Mouse (Mus musculus) ES-E14 (cell line): ENCODE data around the gene Col4a4. TPM values are rescaled to one million over a fixed set of nuclear protein-coding genes. Genes with fewer than 3 reads are reported as not detected.
A peak's percentile ranks its signal among the peaks of the same experiment; 100 is the strongest.

Experiments
- DNase-seq: peaks from one replicate; pipeline ENCODE4 v3.0.0-alpha.2; 2013; ENCODE audit warnings: low read depth, low spot score
- H3K27ac ChIP-seq: 2 replicates; pipeline ENCODE4 v1.5.1; 2012; ENCODE audit warnings: low read depth, mild to moderate bottlenecking, low read length, moderate library complexity, mixed read lengths; ENCODE audit not compliant: poor library complexity, insufficient read depth, severe bottlenecking
- H3K36me3 ChIP-seq: 2 replicates; pipeline ENCODE4 v1.6.1; 2012; ENCODE audit warnings: mild to moderate bottlenecking, low read length, moderate library complexity, mixed read lengths; ENCODE audit not compliant: control insufficient read depth, poor library complexity, insufficient read depth, severe bottlenecking
- H3K4me1 ChIP-seq, 2 experiments: fragments of 150-350 bp in 1 of 2; sonication (generic) in 1 of 2; 2 replicates each; pipeline ENCODE4 v1.6.1; 2012; ENCODE audit warnings: low read length in 2 of 2, mild to moderate bottlenecking in 1 of 2, mixed read lengths in 1 of 2; ENCODE audit not compliant: control insufficient read depth in 2 of 2, insufficient read depth in 2 of 2, poor library complexity in 1 of 2
- H3K4me3 ChIP-seq, 2 experiments: fragments of 150-350 bp in 1 of 2; sonication (generic) in 1 of 2; 2 replicates each; pipeline ENCODE4 v1.5.1; 2012; ENCODE audit warnings: low read length in 2 of 2, low read depth in 1 of 2, mild to moderate bottlenecking in 1 of 2, mixed read lengths in 1 of 2; ENCODE audit not compliant: insufficient read depth in 1 of 2, poor library complexity in 1 of 2, severe bottlenecking in 1 of 2
- H3K9ac ChIP-seq: 2 replicates; pipeline ENCODE4 v1.6.1; 2012; ENCODE audit warnings: low read depth, mild to moderate bottlenecking, low read length, mixed read lengths; ENCODE audit not compliant: poor library complexity, insufficient read depth, severe bottlenecking
- H3K9me3 ChIP-seq: fragments of 150-350 bp; sonication (generic); 2 replicates; pipeline ENCODE4 v1.6.1; 2012; ENCODE audit warnings: low read depth, mild to moderate bottlenecking, low read length; ENCODE audit not compliant: control insufficient read depth, insufficient read depth
- CHD2 ChIP-seq: IDR thresholded peaks from 2 replicates; pipeline ENCODE4 v1.6.1; 2014; ENCODE audit warnings: mild to moderate bottlenecking, low read depth, low read length, inconsistent platforms
- HCFC1 ChIP-seq: IDR thresholded peaks from 2 replicates; pipeline ENCODE4 v1.6.1; 2012; ENCODE audit warnings: low read length, inconsistent platforms, borderline replicate concordance; ENCODE audit not compliant: insufficient read depth
- MAFK ChIP-seq: IDR thresholded peaks from 2 replicates; pipeline ENCODE4 v1.6.1; 2014; ENCODE audit warnings: mild to moderate bottlenecking, low read depth, low read length, inconsistent platforms; ENCODE audit not compliant: insufficient read depth
- ZC3H11A ChIP-seq: IDR thresholded peaks from 2 replicates; pipeline ENCODE4 v1.6.1; 2012; ENCODE audit warnings: low read depth, mild to moderate bottlenecking, inconsistent platforms, low read length, borderline replicate concordance
- ZNF384 ChIP-seq: IDR thresholded peaks from 2 replicates; pipeline ENCODE4 v1.6.1; 2012; ENCODE audit warnings: low read depth, low read length, inconsistent platforms
- in situ Hi-C, 2 experiments: fragments of 600-800 bp; cut with MboI; formaldehyde crosslinking; loops; one replicate each; pipeline ENCODE4 v1.15.1; 2025; ENCODE audit warnings: low sequenced_read_pairs in 2 of 2, inconsistent platforms in 1 of 2; ENCODE audit not compliant: unreplicated experiment in 2 of 2
- total RNA-seq: library from RNA; depleted of rRNA; stranded (reverse); fragments of 300-350 nt; gene quantifications from 2 replicates; pipeline ENCODE4 v1.2.3, GENCODE M21; 2012; rRNA removed

Gene Col4a4
- total RNA-seq: 0.04 and 0.16 TPM in 2 replicates

- no peak for DNase-seq
- no peak within 1 kb of the TSS for H3K27ac ChIP-seq
Observed at GRCm38 (mm10) chr1:82586713-82587399, at the start of gene Col4a4, which contains the start of gene Col4a3. Gene Col4a4, minus strand, starts transcription at chr1:82586849. Gene Col4a3, plus strand, starts transcription at chr1:82586921.

DNA sequence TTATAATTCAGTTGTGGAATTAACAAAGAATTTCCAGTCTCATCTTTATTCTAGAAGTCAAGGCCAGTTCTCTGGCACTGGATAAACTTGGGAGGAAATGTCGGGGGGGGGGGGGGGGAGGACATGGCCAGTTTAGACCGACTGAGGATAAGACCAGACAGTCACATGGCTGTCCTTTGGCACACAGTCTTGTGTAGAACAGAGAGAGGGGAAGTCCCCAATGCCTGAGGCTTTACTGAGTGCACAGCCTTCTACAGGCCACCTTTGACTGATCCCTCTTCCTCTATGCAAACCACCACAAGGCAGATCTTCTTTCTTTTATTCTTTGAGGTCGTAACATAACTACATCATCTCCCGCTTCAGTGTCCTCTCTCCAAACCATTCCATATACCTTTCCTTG lies 49.7 kb upstream of the Col4a4 start:
- H3K36me3 ChIP-seq: no peaks in the 10 kb centered on the region
- DNase-seq: no peak
- no peak overlapping the region for H3K9ac ChIP-seq
- no peak overlapping the region for H3K27ac ChIP-seq
- H3K4me1 ChIP-seq: no peaks in the 10 kb centered on the region
- no peak for TF ChIP-seq CHD2
- TF ChIP-seq HCFC1: no peak
- TF ChIP-seq MAFK: no peak
- no peak for TF ChIP-seq ZNF384
- TF ChIP-seq ZC3H11A: no peak
- H3K9me3 ChIP-seq: no peaks in the 10 kb centered on the region
- in situ Hi-C loops: no loop called here
- H3K4me3 ChIP-seq: no peak overlapping the region

More at GRCm38 (mm10) chr1:82586713-82587399, at the start of gene Col4a4, which contains the start of gene Col4a3:
- in situ Hi-C loops: no loop called here
- H3K9me3 ChIP-seq: no peaks in the 10 kb centered on the region
- TF ChIP-seq HCFC1: no peak
- TF ChIP-seq ZC3H11A: no peak
- TF ChIP-seq ZNF384: no peak
- TF ChIP-seq MAFK: no peak
- TF ChIP-seq CHD2: no peak
- no peaks in the 10 kb centered on the region for H3K36me3 ChIP-seq
- H3K4me1 ChIP-seq: no peaks in the 10 kb centered on the region
- H3K4me3 ChIP-seq: peak within 1 kb of the TSS; percentile 53 to 70; a peak in 3 of 4 replicates
- H3K9ac ChIP-seq: peak within 1 kb of the TSS; percentile 31; the same call in 1 of the 2 replicates

DNA sequence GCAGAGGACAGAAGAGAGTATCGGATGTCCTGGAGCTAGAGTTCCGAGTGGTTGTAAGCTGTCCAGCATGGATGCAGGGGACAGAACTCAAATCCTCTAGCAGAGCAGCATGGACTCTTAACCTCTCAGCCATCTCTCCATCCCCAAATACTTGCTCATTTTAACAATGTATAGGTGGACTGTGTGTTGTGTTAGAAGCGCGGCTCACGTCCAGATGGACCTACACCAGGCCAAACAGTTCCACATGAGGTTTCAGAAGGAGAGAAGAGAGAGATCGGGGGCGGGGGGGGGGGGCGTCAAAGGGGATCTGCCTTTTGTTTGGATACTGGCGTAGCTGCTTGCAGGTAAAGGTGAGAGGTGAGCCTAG lies 48.6 kb upstream of the Col4a4 start:
- TF ChIP-seq ZC3H11A (no peak), HCFC1 (no peak), CHD2 (no peak), MAFK (no peak), ZNF384 (no peak)
- Histone ChIP-seq H3K9me3 (no peaks in the 10 kb centered on the region), H3K27ac (no peak overlapping the region), H3K9ac (no peak overlapping the region), H3K4me1 (no peaks in the 10 kb centered on the region), H3K36me3 (no peaks in the 10 kb centered on the region), H3K4me3 (no peak overlapping the region)
- in situ Hi-C loops: no loop called here
- no peak for DNase-seq

- Histone ChIP-seq H3K9ac (no peak overlapping the region), H3K4me3 (no peak overlapping the region), H3K4me1 (no peaks in the 10 kb centered on the region), H3K27ac (no peak overlapping the region), H3K9me3 (no peaks in the 10 kb centered on the region), H3K36me3 (no peaks in the 10 kb centered on the region)
- TF ChIP-seq HCFC1 (no peak), ZNF384 (peak; percentile 80), CHD2 (no peak), ZC3H11A (no peak), MAFK (no peak)
- DNase-seq: no peak
- in situ Hi-C loops: no loop called here
Observed at GRCm38 (mm10) chr1:82634545-82635253, 48.0 kb upstream of the Col4a4 start.
